Mouse (Mus musculus): ENCODE measurements around the gene Smpx.
A peak's percentile ranks its signal among the peaks of the same experiment; 100 is the strongest.

GRCm38 (mm10) chrX:157671820-157672219 lies 26.9 kb upstream of the Smpx start:
- TF ChIP-seq RCOR1 (IDR thresholded peaks at IDR 0.05; ENCODE audit: low read depth, low read length): no peak
- no peak for TF ChIP-seq CHD1 (IDR thresholded peaks at IDR 0.05; ENCODE audit: low read depth, low read length)
- no peak for TF ChIP-seq POLR2A (IDR thresholded peaks at IDR 0.05; ENCODE audit: control insufficient read depth in 1 of 2, insufficient read depth in 1 of 2, low read depth in 1 of 2, low read length in 2 of 2, poor library complexity in 1 of 2)
- TF ChIP-seq MEF2A (IDR thresholded peaks at IDR 0.05; ENCODE audit: extremely low read depth, insufficient replicate concordance, low read depth, low read length, poor library complexity, severe bottlenecking): no peak
- TF ChIP-seq USF2 (IDR thresholded peaks at IDR 0.05; ENCODE audit: borderline replicate concordance in 1 of 2, insufficient read depth in 1 of 2, low read depth in 1 of 2, low read length in 2 of 2): no peak
- TF ChIP-seq CTCF (IDR thresholded peaks at IDR 0.05 in 2 of 3, conservative IDR thresholded peaks at IDR 0.05 in 1 of 3; ENCODE audit: control insufficient read depth in 1 of 3, insufficient read depth in 1 of 3, low read depth in 2 of 3, low read length in 3 of 3, poor library complexity in 1 of 3, severe bottlenecking in 1 of 3): peak; percentile 51 to 57 (median 55)
- TF ChIP-seq ZKSCAN1 (IDR thresholded peaks at IDR 0.05; ENCODE audit: low read depth, low read length): no peak
- peak; percentile 51 for TF ChIP-seq RAD21 (IDR thresholded peaks at IDR 0.05; ENCODE audit: low read depth, low read length)
- TF ChIP-seq MAZ (IDR thresholded peaks at IDR 0.05; ENCODE audit: low read depth, low read length): no peak
- TF ChIP-seq EP300 (IDR thresholded peaks at IDR 0.05; ENCODE audit: low read depth in 1 of 2, low read length in 2 of 2): no peak

All from MEL (cell line).